Mouse (Mus musculus) ES-E14 (cell line): ENCODE results near the gene Cib2. TPM values are rescaled to one million over a fixed set of nuclear protein-coding genes. Genes with fewer than 3 reads are reported as not detected.

Experiments used
- DNase-seq: peaks from one replicate; pipeline ENCODE4 v3.0.0-alpha.2; 2013; ENCODE audit warnings: low read depth, low spot score
- H3K27ac ChIP-seq: 2 replicates; pipeline ENCODE4 v1.5.1; 2012; ENCODE audit warnings: low read depth, mild to moderate bottlenecking, low read length, moderate library complexity, mixed read lengths; ENCODE audit not compliant: poor library complexity, insufficient read depth, severe bottlenecking
- H3K36me3 ChIP-seq: 2 replicates; pipeline ENCODE4 v1.6.1; 2012; ENCODE audit warnings: mild to moderate bottlenecking, low read length, moderate library complexity, mixed read lengths; ENCODE audit not compliant: control insufficient read depth, poor library complexity, insufficient read depth, severe bottlenecking
- H3K4me1 ChIP-seq, 2 experiments: fragments of 150-350 bp in 1 of 2; sonication (generic) in 1 of 2; 2 replicates each; pipeline ENCODE4 v1.6.1; 2012; ENCODE audit warnings: low read length in 2 of 2, mild to moderate bottlenecking in 1 of 2, mixed read lengths in 1 of 2; ENCODE audit not compliant: control insufficient read depth in 2 of 2, insufficient read depth in 2 of 2, poor library complexity in 1 of 2
- H3K4me3 ChIP-seq, 2 experiments: fragments of 150-350 bp in 1 of 2; sonication (generic) in 1 of 2; 2 replicates each; pipeline ENCODE4 v1.5.1; 2012; ENCODE audit warnings: low read length in 2 of 2, low read depth in 1 of 2, mild to moderate bottlenecking in 1 of 2, mixed read lengths in 1 of 2; ENCODE audit not compliant: insufficient read depth in 1 of 2, poor library complexity in 1 of 2, severe bottlenecking in 1 of 2
- H3K9ac ChIP-seq: 2 replicates; pipeline ENCODE4 v1.6.1; 2012; ENCODE audit warnings: low read depth, mild to moderate bottlenecking, low read length, mixed read lengths; ENCODE audit not compliant: poor library complexity, insufficient read depth, severe bottlenecking
- H3K9me3 ChIP-seq: fragments of 150-350 bp; sonication (generic); 2 replicates; pipeline ENCODE4 v1.6.1; 2012; ENCODE audit warnings: low read depth, mild to moderate bottlenecking, low read length; ENCODE audit not compliant: control insufficient read depth, insufficient read depth
- CHD2 ChIP-seq: IDR thresholded peaks from 2 replicates; pipeline ENCODE4 v1.6.1; 2014; ENCODE audit warnings: mild to moderate bottlenecking, low read depth, low read length, inconsistent platforms
- HCFC1 ChIP-seq: IDR thresholded peaks from 2 replicates; pipeline ENCODE4 v1.6.1; 2012; ENCODE audit warnings: low read length, inconsistent platforms, borderline replicate concordance; ENCODE audit not compliant: insufficient read depth
- MAFK ChIP-seq: IDR thresholded peaks from 2 replicates; pipeline ENCODE4 v1.6.1; 2014; ENCODE audit warnings: mild to moderate bottlenecking, low read depth, low read length, inconsistent platforms; ENCODE audit not compliant: insufficient read depth
- ZC3H11A ChIP-seq: IDR thresholded peaks from 2 replicates; pipeline ENCODE4 v1.6.1; 2012; ENCODE audit warnings: low read depth, mild to moderate bottlenecking, inconsistent platforms, low read length, borderline replicate concordance
- ZNF384 ChIP-seq: IDR thresholded peaks from 2 replicates; pipeline ENCODE4 v1.6.1; 2012; ENCODE audit warnings: low read depth, low read length, inconsistent platforms
- in situ Hi-C, 2 experiments: fragments of 600-800 bp; cut with MboI; formaldehyde crosslinking; loops; one replicate each; pipeline ENCODE4 v1.15.1; 2025; ENCODE audit warnings: low sequenced_read_pairs in 2 of 2, inconsistent platforms in 1 of 2; ENCODE audit not compliant: unreplicated experiment in 2 of 2
- total RNA-seq: library from RNA; depleted of rRNA; stranded (reverse); fragments of 300-350 nt; gene quantifications from 2 replicates; pipeline ENCODE4 v1.2.3, GENCODE M21; 2012

Cib2 gene
- total RNA-seq, 1 experiment, result 1.4 TPM

GRCm38 (mm10) chr9:54536236-54536635, 23.8 kb downstream of the Cib2 start:
- H3K9ac ChIP-seq, result no peak overlapping the region
- DNase-seq, result no peak
- no peak overlapping the region for H3K27ac ChIP-seq
- H3K36me3 ChIP-seq, result no peaks in the 10 kb centered on the region
- no peaks in the 10 kb centered on the region for H3K9me3 ChIP-seq
- no peak for TF ChIP-seq CHD2
- no peak for TF ChIP-seq ZC3H11A
- TF ChIP-seq HCFC1, result no peak
- no peak for TF ChIP-seq ZNF384
- peaks cover 0 to 2% of the 10 kb centered on the region in 2 experiments; a peak in 1 of 4 replicates for H3K4me1 ChIP-seq
- in situ Hi-C loops, result no loop called here
- H3K4me3 ChIP-seq, result no peak overlapping the region

- Histone ChIP-seq H3K9ac (no peak overlapping the region), H3K36me3 (no peaks in the 10 kb centered on the region), H3K27ac (no peak overlapping the region), H3K4me1 (peaks cover 0 to 2% of the 10 kb centered on the region in 2 experiments; a peak in 1 of 4 replicates), H3K4me3 (no peak overlapping the region), H3K9me3 (no peaks in the 10 kb centered on the region)
- DNase-seq, result no peak
- TF ChIP-seq ZC3H11A (no peak), CHD2 (no peak), ZNF384 (no peak), HCFC1 (no peak), MAFK (no peak)
- in situ Hi-C loops, result no loop called here
Measured at GRCm38 (mm10) chr9:54533975-54534374, 26.0 kb downstream of the Cib2 start.

- Histone ChIP-seq H3K36me3 (no peaks in the 10 kb centered on the region), H3K27ac (no peak overlapping the region), H3K9me3 (no peaks in the 10 kb centered on the region), H3K4me1 (no peaks in the 10 kb centered on the region), H3K4me3 (no peak overlapping the region), H3K9ac (no peak overlapping the region)
- no peak for DNase-seq
- in situ Hi-C loops, result no loop called here
- TF ChIP-seq HCFC1 (no peak), ZC3H11A (no peak), ZNF384 (no peak), MAFK (no peak), CHD2 (no peak)
Measured at GRCm38 (mm10) chr9:54532926-54533325, 27.1 kb downstream of the Cib2 start.

GRCm38 (mm10) chr9:54531421-54531820, 28.6 kb downstream of the Cib2 start:
- no peaks in the 10 kb centered on the region for H3K9me3 ChIP-seq
- no peak overlapping the region for H3K9ac ChIP-seq
- in situ Hi-C loops, result no loop called here
- no peak overlapping the region for H3K27ac ChIP-seq
- no peak overlapping the region for H3K4me3 ChIP-seq
- TF ChIP-seq ZC3H11A (no peak), MAFK (no peak), HCFC1 (no peak)
- no peak for DNase-seq
- H3K4me1 ChIP-seq, result no peaks in the 10 kb centered on the region
- H3K36me3 ChIP-seq, result no peaks in the 10 kb centered on the region

- Histone ChIP-seq H3K36me3 (no peaks in the 10 kb centered on the region), H3K4me1 (no peaks in the 10 kb centered on the region), H3K9ac (no peak overlapping the region), H3K9me3 (no peaks in the 10 kb centered on the region), H3K27ac (no peak overlapping the region), H3K4me3 (no peak overlapping the region)
- in situ Hi-C loops, result no loop called here
- no peak for DNase-seq
- TF ChIP-seq HCFC1 (no peak), ZNF384 (no peak), MAFK (no peak)
Measured at GRCm38 (mm10) chr9:54530836-54531235, 29.2 kb downstream of the Cib2 start.
